Mouse (Mus musculus) small intestine, adult 2 months (tissue): Measurements from ENCODE around the gene Slc2a6.

Experiments used
- CTCF ChIP-seq: fragments of 200-500 bp; IDR thresholded peaks from 2 replicates; pipeline ENCODE4 v1.5.1; 2012; ENCODE audit warnings: low read depth, mild to moderate bottlenecking, control low read depth, inconsistent platforms, low read length, moderate library complexity, mixed read lengths; ENCODE audit not compliant: insufficient replicate concordance, insufficient read length; ENCODE audit errors: extremely low read depth
- POLR2A ChIP-seq: fragments of 200-500 bp; IDR thresholded peaks from 2 replicates; pipeline ENCODE4 v1.6.1; 2012; ENCODE audit warnings: low read depth, mild to moderate bottlenecking, control low read depth, inconsistent platforms, low read length, moderate library complexity

- TF ChIP-seq CTCF: no peak
- TF ChIP-seq POLR2A: no peak
Observed at GRCm38 (mm10) chr2:27022612-27023011, 5.2 kb downstream of the Slc2a6 start.
